Mouse (Mus musculus) lung, embryonic 15.5 days (tissue): ENCODE data around the gene Gm17490. TPM values are rescaled to one million over a fixed set of nuclear protein-coding genes. Genes with fewer than 3 reads are reported as not detected.
"Not testable (repeated sequence)": the region's sequence is repeated elsewhere in the genome, so short reads cannot be mapped to it uniquely, and the experiment has no call there.

Experiments
- ATAC-seq: fragments of 200-750 bp; cut with Nextera tagmentation; 2 replicates; pipeline ENCODE4 v1.8.0; 2017; ENCODE audit warnings: moderate number of reproducible peaks, borderline replicate concordance; ENCODE audit not compliant: low FRiP score, low TSS enrichment; ENCODE audit errors: extremely low read depth
- H3K27ac ChIP-seq: fragments of 300-500 bp; sonication (generic); 2 replicates; pipeline ENCODE4 v1.5.1; 2015; ENCODE audit warnings: moderate library complexity, mild to moderate bottlenecking, inconsistent platforms
- H3K27me3 ChIP-seq: fragments of 300-500 bp; sonication (generic); 2 replicates; pipeline ENCODE4 v1.6.1; 2015; ENCODE audit warnings: inconsistent platforms
- H3K36me3 ChIP-seq: fragments of 300-500 bp; sonication (generic); 2 replicates; pipeline ENCODE4 v1.6.1; 2015; ENCODE audit warnings: inconsistent platforms
- H3K4me1 ChIP-seq: fragments of 300-500 bp; sonication (generic); 2 replicates; pipeline ENCODE4 v1.6.1; 2015; ENCODE audit warnings: inconsistent platforms
- H3K4me2 ChIP-seq: fragments of 300-500 bp; sonication (generic); 2 replicates; pipeline ENCODE4 v1.6.1; 2015; ENCODE audit warnings: inconsistent platforms, mild to moderate bottlenecking, moderate library complexity
- H3K4me3 ChIP-seq: fragments of 300-500 bp; sonication (generic); 2 replicates; pipeline ENCODE4 v1.5.1; 2015; ENCODE audit warnings: mild to moderate bottlenecking, inconsistent platforms
- H3K9ac ChIP-seq: fragments of 300-500 bp; sonication (generic); 2 replicates; pipeline ENCODE4 v1.6.1; 2015; ENCODE audit warnings: inconsistent platforms
- H3K9me3 ChIP-seq: fragments of 300-500 bp; sonication (generic); 2 replicates; pipeline ENCODE4 v1.6.1; 2016; ENCODE audit warnings: inconsistent platforms
- WGBS: fragments of 180-500 bp; shearing (Covaris S2); methylation state at CpG from one replicate; pipeline ENCODE4 v1.1.7; 2015; 5-methylcytosine and 5-hydroxymethylcytosine counted together
- polyA plus RNA-seq: library from polyadenylated mRNA; unstranded; fragments of >200 nt; fragmentation: Nextera tagmentation; extraction: Ambion mirVana; gene quantifications from 2 replicates; pipeline ENCODE4 v1.2.1, GENCODE M21; 2015

Gene Gm17490
- polyA plus RNA-seq, 1 experiment from 2014 or later, result not detected

DNA sequence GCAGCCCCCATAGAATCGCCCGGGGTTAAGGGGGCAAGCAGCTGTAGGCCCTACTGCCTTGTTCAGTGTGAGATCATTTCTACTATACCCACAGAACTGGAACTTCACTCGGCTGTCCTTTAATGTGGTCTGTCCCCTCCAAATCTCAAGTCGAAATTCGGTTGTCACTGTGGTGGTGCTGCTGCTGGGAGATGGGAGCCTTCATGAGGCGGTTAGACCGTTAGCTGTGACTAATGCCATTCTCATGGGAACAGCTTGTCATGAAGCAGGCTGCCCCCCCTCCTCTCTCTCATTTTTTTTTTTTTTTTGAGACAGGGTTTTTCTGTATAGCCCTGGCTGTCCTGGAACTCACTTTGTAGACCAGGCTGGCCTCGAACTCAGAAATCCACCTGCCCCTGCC, 2.9 kb downstream of the Gm17490 start:
- WGBS, result 90% methylated on average over 8 of the region's 8 CpGs
- H3K27me3 ChIP-seq, result no peaks in the 10 kb centered on the region

DNA sequence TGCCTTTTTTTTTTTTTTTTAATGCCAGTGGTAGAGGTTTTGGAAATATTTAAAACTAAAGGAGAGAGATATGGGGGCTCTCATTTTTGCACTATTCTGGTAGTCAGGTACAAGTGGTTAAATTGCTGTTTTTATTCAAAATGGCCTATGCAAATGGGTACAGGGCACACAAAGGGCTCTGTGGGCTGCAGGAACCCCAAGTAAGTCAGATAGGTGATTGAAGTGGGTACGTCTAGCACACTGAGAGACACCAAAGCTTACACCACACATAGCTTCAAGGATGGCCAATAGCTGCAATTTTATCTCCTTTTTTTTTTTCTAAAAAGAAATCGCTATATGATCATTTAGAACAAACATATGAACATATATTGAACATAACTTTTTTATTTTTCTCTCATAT, 6.5 kb downstream of the Gm17490 start:
- H3K4me2 ChIP-seq, result no peak overlapping the region
- no peak overlapping the region for H3K9ac ChIP-seq
- 69% methylated on average over 2 of the region's 2 CpGs for WGBS
- no peaks in the 10 kb centered on the region for H3K36me3 ChIP-seq
- no peak overlapping the region for H3K27ac ChIP-seq
- H3K4me3 ChIP-seq, result no peak overlapping the region
- no peaks in the 10 kb centered on the region for H3K9me3 ChIP-seq
- no peak for ATAC-seq
- no peaks in the 10 kb centered on the region for H3K4me1 ChIP-seq
- no peaks in the 10 kb centered on the region for H3K27me3 ChIP-seq

More for the DNA sequence above, 2.9 kb downstream of the Gm17490 start:
- ATAC-seq, result no peak
- no peaks in the 10 kb centered on the region for H3K4me1 ChIP-seq
- H3K4me3 ChIP-seq, result no peak overlapping the region
- H3K9ac ChIP-seq, result no peak overlapping the region
- H3K9me3 ChIP-seq, result no peaks in the 10 kb centered on the region
- H3K4me2 ChIP-seq, result no peak overlapping the region
- H3K27ac ChIP-seq, result no peak overlapping the region
- no peaks in the 10 kb centered on the region for H3K36me3 ChIP-seq

DNA sequence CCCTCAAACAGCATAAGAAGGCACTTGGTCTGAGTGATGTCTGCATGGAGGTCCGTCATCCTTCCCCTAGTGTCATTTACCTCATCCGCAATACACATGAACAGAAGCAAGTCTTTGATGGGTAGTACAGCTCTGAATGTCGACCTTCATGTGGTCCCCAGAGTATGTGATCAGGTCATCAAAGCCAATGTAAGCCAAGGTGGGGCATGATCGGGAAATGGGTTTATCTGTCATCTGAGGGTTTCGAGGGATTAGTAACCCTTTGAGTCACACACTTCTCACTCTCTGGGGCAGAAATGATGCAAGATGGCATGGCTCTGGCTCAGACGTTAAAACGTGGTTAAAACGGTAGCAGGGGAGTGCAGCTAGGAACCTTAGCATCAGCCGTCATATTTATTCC, 9.2 kb downstream of the Gm17490 start:
- Histone ChIP-seq H3K36me3 (no peaks in the 10 kb centered on the region), H3K27me3 (no peaks in the 10 kb centered on the region), H3K4me1 (no peaks in the 10 kb centered on the region), H3K9ac (no peak overlapping the region), H3K9me3 (no peaks in the 10 kb centered on the region), H3K4me3 (no peak overlapping the region), H3K27ac (no peak overlapping the region), H3K4me2 (no peak overlapping the region)
- 87% methylated on average over 9 of the region's 9 CpGs for WGBS
- no peak for ATAC-seq

DNA sequence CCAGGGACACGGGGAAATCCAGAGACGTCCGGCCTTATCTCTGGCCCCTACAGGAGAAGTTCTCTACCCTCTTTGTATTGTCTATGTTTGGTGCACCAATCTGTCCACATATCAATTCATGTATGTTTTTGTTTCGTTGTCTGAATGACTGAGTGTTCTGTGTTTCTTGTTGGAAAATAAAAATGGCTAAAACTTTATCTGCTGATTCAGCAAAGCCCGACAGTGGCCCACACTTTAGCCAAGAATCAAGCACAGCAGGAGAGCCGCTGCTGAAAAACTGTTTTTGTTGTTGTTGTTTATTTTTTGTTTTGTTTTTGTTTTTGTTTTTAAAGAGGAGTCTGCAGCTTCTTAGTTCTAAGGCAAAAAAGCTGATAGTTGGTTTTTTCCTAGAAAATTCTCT, 13.1 kb downstream of the Gm17490 start:
- not testable (repeated sequence) for H3K4me3 ChIP-seq, H3K9me3 ChIP-seq, ATAC-seq, H3K4me1 ChIP-seq, H3K9ac ChIP-seq, H3K36me3 ChIP-seq, H3K4me2 ChIP-seq, H3K27ac ChIP-seq, H3K27me3 ChIP-seq
- WGBS, result 85% methylated on average over 6 of the region's 6 CpGs

DNA sequence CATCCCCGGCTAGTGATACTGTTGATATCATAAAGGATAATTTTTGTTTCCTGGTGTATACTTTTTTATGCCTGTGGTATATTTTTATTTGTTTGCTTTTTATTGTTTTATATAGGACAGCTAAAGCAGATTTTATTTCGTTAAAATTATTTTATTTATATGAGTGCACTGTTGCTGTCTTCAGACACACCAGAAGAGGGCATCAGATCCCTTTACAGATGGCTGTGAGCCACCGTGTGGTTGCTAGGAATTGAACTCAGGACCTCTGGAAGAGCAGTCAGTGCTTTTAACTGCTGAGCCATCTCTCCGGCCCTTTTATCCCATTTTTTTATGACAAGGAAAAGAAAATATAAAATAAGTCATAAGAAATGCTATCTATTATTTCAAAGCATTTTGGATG, 19.3 kb downstream of the Gm17490 start:
- not testable (repeated sequence) for H3K9ac ChIP-seq, ATAC-seq
- WGBS, result 75% methylated on average over 4 of the region's 4 CpGs

DNA sequence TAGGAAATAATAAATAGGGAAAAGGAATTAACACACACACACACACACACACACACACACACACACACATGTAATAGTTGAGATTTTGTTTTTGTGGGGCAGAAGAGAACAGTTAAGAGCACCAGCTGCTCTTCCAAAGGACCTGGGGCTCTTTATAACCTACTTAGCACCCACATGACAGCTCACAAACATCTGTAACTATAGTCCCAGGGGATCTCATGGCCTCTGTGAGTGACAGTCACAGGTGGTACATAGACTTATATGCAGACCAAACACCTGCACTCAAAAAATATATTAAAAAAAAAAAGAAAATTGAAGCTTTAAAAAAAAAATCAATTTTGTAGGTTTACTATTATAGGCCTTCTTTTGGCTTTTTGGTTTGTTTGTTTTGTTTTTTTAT, 21.2 kb downstream of the Gm17490 start:
- H3K4me3 ChIP-seq, result no peak overlapping the region
- no peaks in the 10 kb centered on the region for H3K9me3 ChIP-seq
- H3K4me1 ChIP-seq, result peaks cover 14% of the 10 kb centered on the region
- no peak overlapping the region for H3K4me2 ChIP-seq
- no peaks in the 10 kb centered on the region for H3K27me3 ChIP-seq
- no peak overlapping the region for H3K9ac ChIP-seq
- peaks cover 9% of the 10 kb centered on the region; the same call in 1 of the 2 replicates for H3K36me3 ChIP-seq
- H3K27ac ChIP-seq, result no peak overlapping the region
- no peak for ATAC-seq

More for the DNA sequence above, 19.3 kb downstream of the Gm17490 start:
- not testable (repeated sequence) for H3K9me3 ChIP-seq, H3K27ac ChIP-seq, H3K4me2 ChIP-seq, H3K4me3 ChIP-seq, H3K27me3 ChIP-seq, H3K4me1 ChIP-seq, H3K36me3 ChIP-seq

DNA sequence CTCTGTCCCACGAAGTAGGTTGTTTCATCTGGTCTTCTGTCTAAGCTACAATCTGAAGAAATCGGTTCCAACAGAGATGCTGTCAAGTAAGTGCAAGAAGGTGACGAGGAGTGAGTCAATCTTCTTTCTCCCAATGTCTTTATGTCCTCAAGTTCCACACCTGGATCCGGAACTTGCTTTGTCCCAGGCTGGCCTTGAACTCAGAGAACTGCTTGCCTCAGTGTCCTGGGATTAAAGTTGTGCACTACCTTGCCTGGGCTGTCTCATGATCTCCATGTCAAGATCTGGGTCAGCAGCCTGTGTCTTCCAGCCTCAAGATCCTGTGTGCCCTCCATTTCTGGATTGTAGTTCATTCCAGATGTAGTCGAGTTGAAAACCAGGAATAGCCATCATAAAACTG, 22.0 kb downstream of the Gm17490 start, which contains the start of gene Rbm17:
Rbm17 (minus strand) TSS at position 101 of the 400 bp plus-strand sequence.
- H3K4me2 ChIP-seq, result peak within 1 kb of the TSS; percentile 77
- no peaks in the 10 kb centered on the region for H3K27me3 ChIP-seq
- H3K9ac ChIP-seq, result peak within 1 kb of the TSS; percentile 94
- H3K27ac ChIP-seq, result peak within 1 kb of the TSS; percentile 56
- H3K4me3 ChIP-seq, result peak within 1 kb of the TSS; percentile 82
- H3K4me1 ChIP-seq, result peaks cover 14% of the 10 kb centered on the region
- 83% methylated on average over 5 of the region's 5 CpGs for WGBS
- ATAC-seq, result no peak
- peaks cover 14% of the 10 kb centered on the region for H3K36me3 ChIP-seq
- H3K9me3 ChIP-seq, result no peaks in the 10 kb centered on the region

DNA sequence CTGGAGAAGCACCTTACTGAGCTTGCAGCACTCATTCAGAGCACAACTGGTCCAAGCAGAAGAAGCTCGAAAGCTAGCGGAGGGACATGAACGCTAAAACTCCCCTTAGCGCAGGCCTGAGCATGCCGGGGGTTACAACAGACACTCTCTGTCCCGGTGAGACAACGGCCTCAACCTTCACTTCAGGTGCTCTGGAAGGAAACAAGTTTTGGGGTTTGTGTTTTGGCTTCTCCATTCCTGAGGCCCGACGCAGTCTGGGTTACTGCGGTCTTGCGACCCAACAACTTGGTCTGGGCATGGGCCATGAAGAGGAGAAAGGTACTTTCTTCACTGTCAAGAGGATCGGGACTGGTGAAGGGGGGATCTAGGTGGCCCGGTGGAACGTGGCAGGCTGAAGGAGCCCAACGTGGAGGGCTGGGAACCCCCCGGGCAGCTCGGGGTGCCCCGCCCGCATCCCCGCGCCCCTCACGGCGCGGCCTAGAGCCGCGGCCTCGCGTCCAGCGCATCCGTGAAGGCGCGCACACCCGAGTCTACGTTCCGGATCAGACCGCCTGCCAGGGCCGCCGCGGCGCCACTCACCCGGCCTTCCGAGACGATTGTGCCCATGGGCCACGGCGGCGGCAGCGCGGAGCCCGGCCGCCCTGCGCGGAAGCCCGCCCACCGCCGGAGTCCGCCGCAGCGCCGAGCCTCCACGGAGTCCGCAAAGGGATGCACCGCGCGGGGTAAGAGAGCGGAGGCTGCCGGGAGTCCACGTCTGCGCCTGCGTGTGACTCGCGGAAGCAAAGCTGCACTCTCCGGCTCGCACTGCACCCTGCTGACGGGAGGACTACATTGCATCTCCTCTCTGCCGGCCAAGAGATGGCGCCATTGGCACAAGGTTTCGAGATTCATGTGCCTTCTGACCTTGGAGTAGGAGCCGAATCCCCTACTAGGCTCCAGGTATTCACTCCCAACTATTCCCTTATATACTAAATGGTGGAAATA, 23.3 kb downstream of the Gm17490 start:
- Histone ChIP-seq H3K9ac (peak overlapping the region; percentile 94), H3K4me2 (peak overlapping the region; percentile 77), H3K4me3 (peak overlapping the region; percentile 82), H3K36me3 (peaks cover 25% of the 10 kb centered on the region), H3K27me3 (no peaks in the 10 kb centered on the region), H3K9me3 (no peaks in the 10 kb centered on the region), H3K4me1 (peaks cover 14% of the 10 kb centered on the region), H3K27ac (peak overlapping the region; percentile 56)
- peak; percentile 99 for ATAC-seq
- WGBS, result under 1% methylated on average over 78 of the region's 78 CpGs

DNA sequence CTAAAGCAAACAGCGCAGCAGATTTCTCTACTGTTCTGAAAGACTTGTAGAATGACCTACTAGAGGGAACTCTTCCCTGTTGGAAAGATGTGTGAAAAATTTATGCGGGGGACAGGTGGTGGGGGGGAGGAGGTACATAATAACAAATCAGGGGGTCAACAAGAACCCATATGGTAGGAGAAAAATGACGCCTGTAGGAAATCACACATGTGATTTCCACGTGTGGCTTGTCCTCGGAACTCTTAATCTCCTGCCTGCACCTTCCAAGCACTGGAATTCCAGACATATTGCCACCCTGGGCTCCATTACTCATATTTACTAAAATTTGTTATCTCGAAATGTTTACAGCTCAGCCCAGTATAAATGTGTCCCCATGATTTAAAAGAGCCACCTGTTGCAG, 24.3 kb downstream of the Gm17490 start:
- peaks cover 35% of the 10 kb centered on the region for H3K36me3 ChIP-seq
- 79% methylated on average over 6 of the region's 6 CpGs for WGBS
- peak overlapping the region; percentile 82 for H3K4me3 ChIP-seq
- no peaks in the 10 kb centered on the region for H3K27me3 ChIP-seq
- peak overlapping the region; percentile 77 for H3K4me2 ChIP-seq
- H3K27ac ChIP-seq, result no peak overlapping the region
- peaks cover 14% of the 10 kb centered on the region for H3K4me1 ChIP-seq
- peak overlapping the region; percentile 94 for H3K9ac ChIP-seq
- no peaks in the 10 kb centered on the region for H3K9me3 ChIP-seq
- ATAC-seq, result no peak

DNA sequence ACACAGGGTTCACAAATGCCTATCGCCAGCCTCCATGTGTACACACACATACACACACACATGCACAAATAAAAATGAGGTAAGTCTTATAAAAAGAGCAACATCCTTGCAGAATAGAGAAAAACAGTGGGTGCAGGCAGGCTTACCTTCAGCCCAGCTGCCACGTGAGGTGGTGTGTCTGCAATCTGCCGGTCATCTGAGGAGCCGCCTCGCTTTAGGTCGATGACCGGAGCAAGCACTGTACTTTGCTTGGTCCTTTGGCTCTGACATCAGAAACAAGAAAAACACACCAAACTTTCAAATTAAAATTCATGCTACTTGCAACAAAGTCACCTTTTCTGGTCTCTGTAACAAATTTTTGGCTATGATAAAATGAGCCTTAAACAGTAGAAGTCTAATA, 28.2 kb downstream of the Gm17490 start:
- 95% methylated on average over 7 of the region's 7 CpGs for WGBS
- no peak overlapping the region for H3K27ac ChIP-seq
- no peaks in the 10 kb centered on the region for H3K27me3 ChIP-seq
- H3K4me3 ChIP-seq, result no peak overlapping the region
- no peaks in the 10 kb centered on the region for H3K9me3 ChIP-seq
- ATAC-seq, result no peak
- no peak overlapping the region for H3K4me2 ChIP-seq
- H3K4me1 ChIP-seq, result peaks cover 14% of the 10 kb centered on the region
- no peak overlapping the region for H3K9ac ChIP-seq
- H3K36me3 ChIP-seq, result peaks cover 67% of the 10 kb centered on the region

DNA sequence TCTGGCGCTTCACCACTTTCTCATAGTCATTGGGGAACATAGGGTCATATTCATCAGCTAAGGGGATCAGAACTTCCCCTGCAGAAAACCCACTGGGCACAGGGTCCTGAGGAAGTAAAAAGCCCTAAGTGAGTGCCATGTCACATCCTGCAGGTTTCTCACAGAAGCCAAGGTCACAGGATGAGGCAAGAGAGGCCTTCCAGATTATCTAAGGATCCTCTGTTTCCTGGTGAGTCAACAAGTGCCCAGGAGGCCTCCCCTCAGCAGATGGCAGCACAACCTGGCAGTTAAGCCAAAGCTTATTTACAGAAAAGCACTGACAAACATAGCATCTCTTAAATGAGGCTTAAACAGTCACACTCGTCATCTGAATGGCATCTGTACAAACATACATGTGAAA, 29.4 kb downstream of the Gm17490 start:
- no peaks in the 10 kb centered on the region for H3K9me3 ChIP-seq
- H3K4me1 ChIP-seq, result peaks cover 8% of the 10 kb centered on the region
- H3K4me3 ChIP-seq, result no peak overlapping the region
- WGBS, result 86% methylated on average over 2 of the region's 2 CpGs
- no peak overlapping the region for H3K9ac ChIP-seq
- no peaks in the 10 kb centered on the region for H3K27me3 ChIP-seq
- H3K27ac ChIP-seq, result no peak overlapping the region
- no peak overlapping the region for H3K4me2 ChIP-seq
- H3K36me3 ChIP-seq, result peaks cover 79% of the 10 kb centered on the region
- ATAC-seq, result no peak

DNA sequence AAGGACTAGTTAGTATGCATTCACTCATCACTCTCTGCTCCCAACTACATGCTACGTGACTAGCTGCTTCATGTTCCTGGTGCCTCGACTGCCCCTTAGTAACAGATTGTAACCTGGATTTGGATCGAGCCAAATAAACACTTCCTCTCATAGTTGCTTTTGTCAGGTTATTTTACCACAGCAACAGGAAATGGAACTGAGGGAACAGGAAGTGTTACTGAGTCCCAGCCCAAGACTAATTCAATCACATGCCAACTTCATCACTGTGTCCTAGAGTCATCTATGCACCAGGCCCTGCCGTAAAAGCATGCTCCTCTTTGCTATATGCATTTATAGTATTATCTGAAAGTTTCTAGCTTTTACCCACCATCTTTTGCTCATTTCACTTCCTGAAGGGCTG, 38.1 kb downstream of the Gm17490 start:
- Histone ChIP-seq H3K4me3 (no peak overlapping the region), H3K4me1 (no peaks in the 10 kb centered on the region), H3K4me2 (no peak overlapping the region), H3K9ac (no peak overlapping the region), H3K27ac (no peak overlapping the region), H3K9me3 (no peaks in the 10 kb centered on the region), H3K27me3 (no peaks in the 10 kb centered on the region), H3K36me3 (peaks cover 94% of the 10 kb centered on the region)
- 78% methylated on average over 4 of the region's 4 CpGs for WGBS
- no peak for ATAC-seq
